Mouse (Mus musculus) CD8-positive naive resting alpha-beta T cell, adult 57 days (primary cell): ENCODE data around the gene Gm5751. TPM values are rescaled to one million over a fixed set of nuclear protein-coding genes. Genes with fewer than 3 reads are reported as not detected.

Experiments
- total RNA-seq: library from RNA; stranded (reverse); gene quantifications from one replicate; pipeline ENCODE4 v1.2.4, GENCODE M21; 2023

The Gm5751 gene
- not detected for total RNA-seq

DNA sequence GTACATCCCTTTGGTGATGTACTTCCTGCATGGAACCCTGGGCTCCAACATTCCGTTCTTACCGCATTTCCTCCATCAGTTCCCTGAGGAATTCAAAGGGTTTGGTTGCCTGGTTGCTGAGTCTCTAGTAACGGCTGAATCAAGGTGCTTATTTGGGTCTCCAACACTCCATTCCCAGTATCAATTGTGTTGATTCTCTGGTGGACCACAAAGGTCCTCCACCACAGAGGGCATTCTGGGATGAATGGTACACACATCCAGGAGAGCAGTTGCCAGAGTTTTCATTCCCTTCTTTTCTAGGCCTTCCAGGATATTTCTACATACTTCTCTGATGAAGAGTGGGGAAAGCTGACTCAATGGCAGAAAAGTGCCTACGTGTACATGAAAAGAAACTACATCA, at the start of gene Gm5751:
Gene Gm5751, plus strand, starts transcription at position 301 of the 400 bp plus-strand sequence.

DNA sequence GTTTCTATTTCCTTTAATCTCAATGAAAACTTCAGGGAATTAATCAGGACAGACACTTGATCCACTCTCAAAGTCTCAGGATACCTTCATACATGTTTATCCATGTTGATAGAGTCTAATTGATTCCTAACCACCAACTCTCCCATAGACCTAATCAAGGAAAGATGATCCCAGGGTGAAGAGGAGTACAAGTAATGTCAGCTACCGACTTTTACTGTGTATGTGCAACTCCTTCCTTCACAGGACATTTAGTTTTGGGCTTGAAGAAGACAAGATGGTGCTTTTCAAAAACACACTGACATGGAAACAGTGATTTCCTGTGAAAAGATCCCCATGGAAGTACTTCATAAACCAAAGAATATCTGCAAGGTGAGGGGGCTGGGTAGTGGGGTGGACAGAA, 30.4 kb upstream of the Gm5751 start, which contains the start of gene Gm6592:
Gene Gm6592, plus strand, starts transcription at position 301 of the 400 bp plus-strand sequence.

DNA sequence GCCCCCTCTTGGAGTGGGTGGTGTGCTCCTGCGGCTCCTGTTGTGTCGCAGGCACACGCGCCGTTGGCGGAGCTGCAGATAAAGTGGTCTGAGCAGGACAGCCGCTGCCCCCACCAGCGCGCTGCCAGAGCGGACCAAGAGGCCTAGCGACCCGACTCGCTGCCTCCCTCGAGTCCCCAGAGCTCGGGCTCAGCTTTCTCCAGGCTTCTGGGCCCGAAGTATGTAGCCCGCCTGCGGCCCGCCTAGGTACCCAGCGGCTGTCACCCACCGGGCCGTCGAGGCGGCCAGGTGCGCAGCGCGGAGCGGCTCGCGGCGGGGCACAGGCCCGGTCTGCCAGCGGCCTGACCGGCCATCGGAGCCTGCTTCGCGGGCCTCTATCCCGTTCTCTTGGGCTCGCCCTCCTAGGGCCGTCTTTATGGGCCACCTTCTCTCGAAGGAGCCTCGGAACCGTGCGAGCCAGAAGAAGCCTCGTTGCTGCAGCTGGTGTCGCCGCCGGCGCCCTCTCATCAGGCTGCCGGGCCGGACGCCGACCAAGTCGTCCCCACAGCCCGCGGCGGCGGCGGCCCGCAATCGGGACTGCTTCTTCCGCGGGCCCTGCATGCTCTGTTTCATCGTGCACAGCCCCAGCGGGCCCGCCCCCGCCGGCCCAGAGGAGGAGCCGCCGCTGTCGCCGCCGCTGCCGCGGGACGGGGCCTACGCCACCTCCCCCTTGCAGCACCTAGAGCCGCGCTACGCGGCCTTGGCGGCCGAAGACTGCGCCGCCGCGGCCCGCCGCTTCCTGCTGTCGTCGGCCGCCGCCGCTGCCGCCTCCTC, 18.5 kb downstream of the Gm5751 start, which contains the start of gene B630019K06Rik:
Gene B630019K06Rik, plus strand, starts transcription at position 40 of the 813 bp plus-strand sequence.

Other genes with a start within 250 kb of the Gm5751 start
- not detected for gene Ssxb8, start 183.4 kb upstream of the Gm5751 start, total RNA-seq
- not detected for gene Ssx9, start 125.8 kb upstream of the Gm5751 start, total RNA-seq
- gene Ssxb5, start 70.6 kb upstream of the Gm5751 start, total RNA-seq = not detected
- gene Gm6592, start 30.3 kb upstream of the Gm5751 start, total RNA-seq = not detected
- 2.3 TPM for gene B630019K06Rik, start 18.1 kb downstream of the Gm5751 start, total RNA-seq
- not detected for gene Fthl17b, start 88.7 kb downstream of the Gm5751 start, total RNA-seq
- gene Fthl17c, start 102.3 kb downstream of the Gm5751 start, total RNA-seq = not detected
- not detected for gene Fthl17d, start 112.5 kb downstream of the Gm5751 start, total RNA-seq
- not detected for gene Fthl17e, start 159.2 kb downstream of the Gm5751 start, total RNA-seq
- gene Fthl17f, start 188.8 kb downstream of the Gm5751 start, total RNA-seq = not detected
- gene 4930402K13Rik, start 230.3 kb downstream of the Gm5751 start, total RNA-seq = not detected